Mouse (Mus musculus) layer of hippocampus, adult 11-12 months (tissue): ENCODE data around the gene Atp1a3.

ENCODE experiments used
- DNase-seq: peaks from one replicate; pipeline ENCODE4 v3.0.0; 2022; ENCODE audit warnings: low spot score

The Atp1a3 gene

DNA sequence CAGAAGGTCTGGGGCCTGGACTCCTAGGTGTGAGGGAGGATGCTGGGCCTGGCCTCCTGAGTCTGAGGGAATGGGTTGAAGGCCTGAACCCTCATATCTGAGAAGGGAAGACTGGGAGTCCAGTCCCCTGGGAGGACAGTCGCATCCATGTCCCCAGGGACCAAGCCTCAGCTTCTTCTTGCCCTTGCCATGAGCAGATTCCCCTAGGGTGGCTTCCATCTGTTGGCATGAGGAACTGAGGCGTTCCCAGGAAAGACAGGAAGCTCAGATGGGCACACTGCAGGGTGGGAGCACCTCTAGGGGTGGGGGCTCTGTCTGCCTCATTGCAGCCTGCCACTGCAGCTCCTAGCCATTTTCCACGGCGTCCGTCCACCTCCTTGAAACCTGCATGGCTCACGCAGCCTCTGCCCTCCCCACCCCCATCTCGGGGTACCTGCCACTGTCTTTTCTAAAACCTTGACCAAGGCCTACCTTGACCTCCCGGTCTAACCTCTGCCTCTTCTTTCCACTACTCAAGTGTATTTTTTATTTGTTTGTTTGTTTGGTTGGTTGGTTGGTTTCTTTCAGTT is 1.9 kb downstream of the Atp1a3 start:
- DNase-seq: no peak

DNA sequence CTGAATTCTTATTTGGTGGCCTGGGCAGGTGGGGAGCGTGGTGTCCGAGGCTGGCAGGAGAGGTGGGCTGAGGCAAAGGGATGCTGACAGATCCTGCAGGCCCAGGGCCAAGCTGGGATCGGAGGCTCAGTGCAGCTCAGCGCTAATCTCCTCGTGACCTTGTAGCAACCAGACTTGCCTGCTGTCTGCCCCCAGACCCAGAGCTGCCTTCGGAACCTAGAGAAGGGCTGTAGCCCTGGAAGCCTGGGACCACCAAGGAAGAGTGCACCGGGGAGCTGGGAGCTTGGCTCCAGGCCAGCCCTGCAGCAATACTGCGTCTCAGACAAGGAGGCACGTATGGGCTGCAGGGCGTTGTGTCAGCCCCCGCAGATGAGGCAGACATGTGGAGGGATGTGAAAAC is 2.5 kb downstream of the Atp1a3 start:
- DNase-seq: no peak

DNA sequence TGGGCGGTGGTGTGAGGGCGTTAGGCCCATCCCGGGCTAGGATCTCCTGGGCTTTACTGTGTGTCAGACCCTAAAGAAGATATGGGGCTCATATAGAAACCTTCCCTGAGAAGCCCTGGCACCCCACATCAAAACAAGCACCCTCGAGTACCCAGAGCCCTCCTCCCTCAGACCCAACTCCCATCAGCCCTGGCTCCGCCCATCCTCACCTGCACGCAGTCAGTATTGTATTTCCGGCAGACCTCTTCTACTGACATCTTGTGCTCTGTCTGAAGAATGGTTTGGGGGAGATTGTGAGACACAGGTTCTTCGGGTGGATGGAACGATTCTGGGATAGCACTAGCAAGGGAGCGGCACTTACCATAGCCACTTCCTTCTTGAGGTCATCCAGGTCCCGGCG is 5.0 kb downstream of the Atp1a3 start:
- DNase-seq: no peak

DNA sequence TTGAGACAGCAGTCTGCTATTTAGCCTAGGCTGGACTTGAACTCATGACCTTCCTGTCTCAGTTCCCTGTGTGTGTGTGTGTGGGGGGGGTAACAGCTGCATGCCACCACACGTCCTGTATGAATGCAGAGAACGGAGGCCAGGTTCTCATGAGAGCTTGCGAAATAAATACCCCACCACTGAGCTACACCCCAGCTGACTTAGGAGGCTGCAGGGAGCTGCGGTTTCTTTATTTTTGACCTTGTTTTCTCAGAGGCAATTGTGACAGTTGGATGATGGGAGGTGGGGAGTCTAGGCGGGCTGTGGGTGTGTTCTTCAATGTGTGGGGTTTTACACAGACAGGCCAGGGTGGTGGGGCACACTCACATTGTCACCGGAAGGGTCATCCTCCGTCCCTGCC is 5.5 kb downstream of the Atp1a3 start:
- no peak for DNase-seq

DNA sequence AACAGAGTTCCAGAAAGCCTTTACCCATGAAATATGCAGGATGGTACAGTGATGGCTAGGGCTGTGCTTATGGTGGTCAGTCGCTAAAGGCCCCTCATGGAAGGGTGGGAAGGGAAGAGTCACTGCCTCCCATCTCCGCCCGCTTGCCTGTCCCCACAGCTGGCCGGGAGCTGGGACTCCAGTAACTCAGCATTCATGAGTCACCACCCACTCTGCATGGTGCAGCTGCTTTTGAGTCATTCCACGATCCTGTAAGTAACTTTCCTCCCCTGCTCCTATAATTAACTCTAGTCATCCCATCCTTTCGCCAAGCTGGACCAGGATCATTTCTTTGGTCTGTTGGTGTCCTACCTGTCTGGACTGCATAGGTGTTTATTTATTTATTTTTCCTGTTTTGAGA is 12.7 kb downstream of the Atp1a3 start:
- DNase-seq: no peak

DNA sequence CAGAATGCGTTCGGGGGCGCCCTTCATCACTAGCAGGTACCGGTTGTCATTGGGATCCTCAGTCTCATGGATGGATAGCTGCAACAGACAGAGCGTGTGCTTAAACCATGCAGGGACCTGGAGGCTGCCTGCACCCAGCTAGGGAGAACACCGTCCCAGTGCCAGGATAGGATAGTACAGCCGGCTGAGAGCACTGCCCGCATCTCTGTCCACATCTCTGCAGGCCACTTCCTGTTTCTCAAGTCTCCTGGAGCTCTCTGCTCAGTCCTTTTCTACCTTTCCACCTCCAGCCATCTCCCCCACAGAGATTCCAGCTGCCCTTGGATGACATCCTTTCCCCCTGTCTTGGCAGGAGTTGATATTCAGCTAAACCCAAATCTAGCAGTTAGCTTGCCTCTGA is 15.3 kb downstream of the Atp1a3 start:
- DNase-seq: no peak

DNA sequence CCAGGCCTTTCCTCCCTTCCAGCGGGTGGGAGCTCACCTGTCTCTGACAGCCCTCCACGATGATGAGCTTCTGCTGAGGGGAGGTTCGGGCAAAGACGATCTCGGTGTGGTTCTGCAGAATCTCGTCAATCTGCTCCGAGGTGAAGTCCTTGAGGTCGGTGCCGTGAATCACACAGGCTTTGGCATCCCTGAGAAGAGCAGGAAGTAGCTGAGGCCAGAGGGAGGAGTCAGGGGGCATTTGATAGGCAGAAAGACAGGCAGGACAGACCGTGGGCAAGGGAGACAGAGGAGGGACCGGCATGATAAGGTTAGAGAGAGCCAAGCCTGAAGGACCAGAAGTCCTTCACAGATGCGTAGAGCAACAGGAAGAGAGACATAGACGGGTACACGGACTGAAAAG is 17.8 kb downstream of the Atp1a3 start:
- DNase-seq: no peak

DNA sequence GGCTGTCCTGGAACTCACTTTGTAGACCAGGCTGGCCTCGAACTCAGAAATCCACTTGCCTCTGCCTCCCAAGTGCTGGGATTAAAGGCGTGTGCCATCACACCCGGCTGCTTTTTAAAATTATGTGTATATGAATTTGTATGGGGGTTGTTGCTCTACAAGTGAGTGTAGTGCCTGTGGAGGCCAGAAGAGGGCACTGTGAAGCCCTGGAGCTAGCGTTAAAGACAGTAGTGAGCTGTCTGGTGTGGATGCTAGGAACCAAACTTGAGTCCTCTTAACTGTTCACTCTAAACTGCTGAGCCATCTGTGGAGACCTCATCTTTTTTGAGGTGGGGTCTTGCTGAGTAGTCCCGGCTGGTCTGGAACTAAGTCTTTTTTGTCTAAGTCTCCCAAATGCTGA is 20.0 kb downstream of the Atp1a3 start:
- no peak for DNase-seq

DNA sequence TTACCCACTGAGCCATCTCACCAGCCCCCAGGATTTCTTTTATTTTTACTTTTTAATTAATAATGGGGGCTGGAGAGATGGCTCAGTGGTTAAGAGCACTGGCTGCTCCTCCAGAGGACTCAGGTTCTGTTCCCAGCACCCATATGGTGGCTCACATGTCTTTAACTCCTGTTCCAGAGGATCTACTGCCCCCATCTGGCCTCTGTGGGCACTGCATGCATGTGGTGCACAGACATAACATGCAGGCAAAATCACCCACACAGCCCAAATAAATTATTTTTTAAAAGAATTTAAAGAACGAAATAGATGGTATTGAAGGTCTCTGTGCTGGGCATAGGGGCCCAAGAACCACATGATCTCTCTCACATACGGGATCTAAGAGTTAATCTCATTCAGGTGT is 21.5 kb downstream of the Atp1a3 start:
- no peak for DNase-seq

DNA sequence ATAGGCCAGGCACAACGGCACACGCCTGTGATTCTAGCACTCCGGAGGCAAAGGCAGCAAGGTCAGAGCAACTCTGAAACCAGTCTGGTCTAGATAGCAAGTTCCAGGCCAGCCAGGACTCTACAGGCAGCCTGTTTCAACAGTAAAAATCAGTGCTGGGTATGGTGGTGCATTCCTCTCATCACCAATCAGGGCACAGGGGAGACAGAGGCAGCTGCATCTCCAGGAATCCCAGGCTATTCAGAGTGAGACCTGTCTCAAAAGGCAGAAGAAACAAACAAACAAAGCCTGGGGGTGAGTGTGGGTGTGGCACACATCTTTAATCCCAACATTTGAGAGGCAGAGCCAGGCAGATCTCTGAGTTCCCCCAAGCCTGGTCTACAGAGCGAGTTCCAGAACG is 22.4 kb downstream of the Atp1a3 start:
- DNase-seq: no peak

DNA sequence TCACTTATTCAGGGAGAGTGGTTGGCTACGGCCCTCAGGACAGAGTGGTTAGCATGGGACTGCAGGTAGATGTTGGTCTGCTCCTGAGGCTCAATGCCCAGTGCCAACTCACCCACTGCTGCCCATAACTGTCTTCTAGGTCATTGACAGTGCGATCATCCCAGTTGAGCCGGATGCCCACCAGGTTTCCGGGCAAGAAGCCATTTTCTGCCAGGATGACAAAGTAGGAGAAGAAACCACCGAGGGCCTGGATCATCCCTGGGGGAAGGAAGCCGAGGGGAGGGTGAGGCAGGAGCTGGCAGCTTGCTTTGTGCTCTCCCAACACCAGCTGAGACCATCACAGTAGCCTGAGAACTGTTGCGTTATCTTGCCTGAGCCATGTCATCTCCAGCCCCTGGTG is 25.3 kb downstream of the Atp1a3 start:
- DNase-seq: no peak

DNA sequence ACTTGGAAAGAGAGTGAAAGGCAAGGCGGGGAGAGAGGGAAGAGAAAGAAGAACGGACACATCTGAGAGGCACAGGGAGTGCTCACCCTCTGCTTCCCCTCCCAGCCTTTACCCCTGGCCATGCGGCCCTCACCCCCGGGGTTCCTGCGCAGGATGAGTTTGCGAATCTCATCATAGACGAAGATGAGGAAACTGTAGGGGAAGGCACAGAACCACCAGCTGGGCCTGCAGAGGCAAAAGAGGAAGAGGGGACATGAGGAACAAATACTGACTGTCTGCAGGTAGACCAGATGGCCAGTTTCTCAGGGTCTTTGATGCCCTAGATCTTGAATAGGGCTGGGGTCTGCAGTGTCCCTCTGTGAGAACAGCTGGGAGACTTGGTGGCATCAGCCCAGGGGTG is 27.0 kb downstream of the Atp1a3 start:
- no peak for DNase-seq

DNA sequence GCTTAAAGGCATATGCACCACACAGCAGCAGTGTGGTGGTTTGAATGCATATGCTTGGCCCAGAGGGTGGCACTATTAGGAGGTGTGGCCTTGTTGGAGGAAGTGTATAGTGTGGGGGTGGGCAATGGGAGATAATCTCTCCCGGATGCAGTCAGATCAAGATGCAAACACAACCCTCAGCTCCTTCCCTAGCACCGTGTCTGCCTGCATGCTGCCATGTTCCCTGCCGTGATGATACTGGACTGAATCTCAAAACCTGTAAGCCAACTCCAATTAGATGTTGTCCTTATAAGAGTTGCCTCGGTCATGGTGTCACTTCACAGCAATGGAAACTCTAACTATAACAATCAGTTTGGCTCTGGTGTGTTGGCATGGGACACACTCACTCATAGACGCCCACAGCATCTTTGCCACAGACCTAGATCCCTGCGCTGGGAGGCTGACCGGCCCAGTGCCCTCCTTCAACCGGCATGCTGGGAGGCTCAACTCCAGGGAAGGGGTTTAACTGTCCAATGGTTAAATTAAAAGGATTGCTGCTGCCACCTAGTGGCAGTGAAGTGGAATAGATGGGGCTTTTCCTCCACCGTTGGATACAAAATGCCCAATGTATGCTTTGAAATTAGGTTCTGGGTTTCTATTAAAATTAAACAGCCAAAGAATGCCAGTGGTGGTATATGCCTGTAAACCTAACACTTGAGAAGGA is 30.7 kb downstream of the Atp1a3 start:
- no peak for DNase-seq

DNA sequence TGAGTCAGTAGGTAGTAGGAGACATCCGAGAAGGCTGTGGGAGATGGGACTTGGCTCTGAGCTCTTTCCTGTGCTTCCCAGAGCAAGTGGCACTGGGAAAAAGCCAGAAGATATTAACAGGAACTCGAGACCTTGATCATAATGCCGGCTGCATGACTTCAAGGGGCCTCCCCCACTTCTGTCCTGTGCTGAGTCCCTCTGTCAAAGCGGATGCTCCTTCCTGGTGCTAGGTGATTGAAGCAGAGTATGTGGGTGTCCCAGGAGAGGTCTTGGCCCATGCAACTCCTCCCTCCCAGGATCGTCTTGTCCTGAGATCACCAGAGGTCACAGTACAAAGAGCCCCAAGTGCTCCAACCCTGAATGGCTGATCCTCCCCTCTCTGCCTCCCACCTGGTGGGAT is 31.9 kb downstream of the Atp1a3 start:
- DNase-seq: no peak

DNA sequence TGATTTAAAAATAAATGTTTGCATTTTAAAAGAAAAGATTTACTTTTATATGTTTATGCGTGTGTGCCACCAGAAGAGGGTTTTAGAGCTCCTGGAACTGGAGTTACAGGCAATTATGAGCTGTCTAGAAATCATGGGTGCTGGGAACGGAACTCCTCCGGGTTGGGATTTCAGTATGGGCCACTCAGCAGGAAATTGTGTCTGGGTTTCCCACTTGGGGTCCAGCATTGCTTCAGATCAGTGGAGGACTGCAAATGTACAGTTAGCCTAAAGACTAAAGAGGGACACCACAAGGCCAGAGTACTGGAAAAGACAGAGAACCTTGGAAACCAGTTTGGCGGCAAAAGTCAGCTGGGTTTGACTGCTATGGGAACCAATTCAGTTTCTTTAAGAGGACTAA is 32.5 kb downstream of the Atp1a3 start:
- no peak for DNase-seq

DNA sequence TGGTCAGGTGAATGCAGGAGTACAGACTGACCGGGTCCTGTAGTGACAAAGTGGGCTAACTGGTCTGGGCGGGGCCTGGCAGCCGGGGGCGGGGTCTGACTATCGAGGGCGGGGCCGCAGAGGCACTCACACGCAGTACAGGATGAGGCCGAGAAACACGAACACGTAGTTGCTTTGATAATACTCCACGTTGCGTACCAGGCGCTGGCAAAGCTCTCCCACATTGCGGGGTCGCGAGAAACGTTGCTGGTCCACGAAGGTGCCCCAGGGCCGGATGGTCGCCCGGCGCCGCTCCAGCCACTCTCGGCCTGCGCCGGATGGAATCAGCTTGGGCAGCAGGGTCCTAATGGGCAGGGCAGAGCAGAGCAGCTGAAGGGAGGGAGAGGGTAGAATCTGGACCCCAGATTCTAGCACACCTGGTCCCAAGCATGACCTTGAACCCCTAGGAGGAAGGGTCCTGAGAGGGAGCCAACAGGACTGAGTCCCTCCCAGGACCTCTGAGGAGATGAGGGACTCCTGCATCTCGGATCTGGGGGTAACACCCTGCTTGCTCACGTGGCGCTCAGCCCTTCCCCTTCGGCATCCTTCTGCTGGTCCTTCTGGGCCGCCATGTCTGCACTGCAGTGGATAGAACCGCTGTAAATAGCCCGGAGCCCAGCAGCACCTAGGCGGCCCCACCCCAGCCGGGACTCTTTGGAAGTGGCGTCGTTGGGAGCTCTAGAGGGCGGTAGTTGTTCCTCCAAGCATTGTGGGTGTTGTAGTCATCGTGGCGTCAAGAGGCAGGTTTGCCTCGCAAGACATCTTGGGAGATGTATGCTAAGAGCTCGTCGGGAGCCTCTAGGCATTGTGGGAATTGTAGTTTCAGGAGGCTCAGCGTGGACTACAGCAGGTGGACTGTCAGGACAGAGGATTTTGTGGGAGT is 33.5 kb downstream of the Atp1a3 start, which contains the start of gene Rabac1:
Gene Rabac1 (minus strand): TSS at position 783 of the 922 bp plus-strand sequence.
- peak; percentile 95 for DNase-seq

DNA sequence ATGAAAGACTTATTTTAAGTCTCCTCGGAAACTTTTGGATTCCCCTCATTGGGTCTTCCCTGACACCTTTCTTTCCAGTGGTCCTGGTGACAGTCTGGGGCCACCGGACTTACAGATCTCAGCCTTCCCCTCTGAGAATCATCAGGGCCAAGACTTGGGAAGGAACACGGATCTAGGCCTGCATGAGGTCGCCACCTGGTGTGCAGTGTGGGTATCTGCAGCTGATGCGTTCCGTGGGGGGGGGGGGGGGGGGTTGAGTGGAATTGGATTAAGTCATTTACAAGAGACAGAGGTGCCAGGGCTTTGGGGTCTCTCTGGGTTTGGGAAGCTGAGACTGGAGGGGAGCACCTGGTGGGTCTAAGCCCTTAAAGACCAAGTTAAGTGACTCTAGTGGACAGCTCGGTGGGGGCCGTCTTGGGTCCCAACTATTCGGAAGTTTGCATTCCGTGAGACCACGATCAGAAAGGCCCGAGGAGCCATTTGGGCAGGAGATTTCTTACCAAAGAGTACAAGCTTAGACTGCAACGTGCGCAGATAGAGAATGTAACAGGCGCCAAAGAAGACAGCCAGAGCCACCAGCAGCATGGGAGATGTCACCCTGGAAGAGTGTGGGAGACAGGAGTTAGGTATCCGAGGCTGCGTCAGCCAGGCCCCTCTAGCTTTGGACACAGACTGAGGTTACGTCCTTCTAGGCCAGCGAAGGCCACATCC is 34.3 kb downstream of the Atp1a3 start:
- DNase-seq: no peak

DNA sequence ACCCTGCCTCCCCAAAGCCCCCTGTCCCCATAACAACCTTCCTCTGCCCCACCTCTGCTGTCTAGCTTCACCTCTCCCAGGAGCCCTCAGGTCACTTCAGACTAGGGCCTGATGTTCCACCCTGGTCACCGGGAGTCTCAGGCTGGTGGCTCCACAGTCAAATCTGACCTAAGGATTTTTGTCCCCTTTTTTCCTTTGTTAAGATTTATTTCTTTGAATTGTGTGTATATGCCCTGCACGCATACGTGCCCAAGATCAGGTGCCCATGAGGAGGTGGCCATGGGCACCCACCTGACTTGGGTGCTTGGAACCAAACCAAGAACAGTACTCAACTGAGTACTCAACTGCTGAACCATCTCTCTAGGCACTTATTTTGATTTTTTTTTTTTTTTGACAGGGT is 35.4 kb downstream of the Atp1a3 start:
- DNase-seq: no peak

DNA sequence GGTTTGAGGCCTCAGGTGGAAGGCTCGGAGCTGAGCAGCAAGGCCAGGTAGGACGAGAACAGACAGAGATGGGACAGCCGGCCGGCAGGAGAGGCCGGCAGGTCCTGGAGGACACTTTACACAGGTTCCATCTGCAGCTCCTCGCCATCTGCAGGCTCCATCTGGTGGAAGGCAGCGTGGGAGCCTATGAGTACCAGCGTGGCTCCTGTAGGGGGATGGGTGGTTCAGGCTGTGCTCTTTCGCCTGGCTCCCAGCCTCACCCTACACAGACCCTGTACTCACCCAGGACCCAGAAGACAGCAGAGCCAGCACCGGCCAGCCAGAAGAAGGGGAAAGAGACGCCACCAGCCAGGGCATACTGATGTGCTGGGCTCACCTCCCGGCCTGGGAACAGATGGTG is 36.0 kb downstream of the Atp1a3 start:
- peak; percentile 68 for DNase-seq

DNA sequence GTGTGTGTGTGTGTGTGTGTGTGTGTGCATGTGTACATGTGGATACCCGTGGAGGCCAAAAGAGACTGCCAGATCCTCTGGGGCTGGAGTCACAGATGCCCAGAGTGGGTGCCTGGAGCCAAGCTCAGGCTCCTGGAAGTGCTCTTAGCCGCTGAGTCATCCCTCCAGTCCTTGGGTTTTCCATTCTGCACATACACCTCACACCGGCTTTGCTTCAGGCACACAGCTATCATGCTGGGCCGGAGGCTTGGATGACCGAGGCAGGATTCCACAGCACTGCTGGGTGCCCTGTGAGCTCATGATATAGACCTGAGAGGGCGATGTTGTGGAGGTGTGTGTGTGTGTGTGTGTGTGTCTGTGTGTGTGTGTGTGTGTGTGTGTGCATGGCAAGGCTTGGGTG is 37.3 kb downstream of the Atp1a3 start:
- no peak for DNase-seq

DNA sequence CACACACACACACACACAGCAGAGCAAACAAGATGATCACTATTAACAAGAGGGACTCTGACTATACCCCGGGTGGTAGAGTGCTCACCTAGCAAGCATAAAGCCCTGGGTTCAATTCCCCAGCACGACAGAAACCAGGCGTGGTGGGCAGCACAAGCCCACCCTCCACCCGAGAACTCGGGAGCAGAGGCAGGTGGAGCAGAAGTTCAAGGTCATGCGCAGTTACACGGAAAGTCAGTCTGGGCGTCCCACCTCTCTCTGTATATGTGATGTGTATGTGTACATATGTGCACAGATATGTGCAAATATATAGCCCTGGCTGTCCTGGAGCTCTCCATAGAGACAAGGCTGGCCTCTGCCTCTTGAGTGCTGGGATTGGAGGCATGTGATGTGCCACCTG is 37.8 kb downstream of the Atp1a3 start:
- DNase-seq: no peak

DNA sequence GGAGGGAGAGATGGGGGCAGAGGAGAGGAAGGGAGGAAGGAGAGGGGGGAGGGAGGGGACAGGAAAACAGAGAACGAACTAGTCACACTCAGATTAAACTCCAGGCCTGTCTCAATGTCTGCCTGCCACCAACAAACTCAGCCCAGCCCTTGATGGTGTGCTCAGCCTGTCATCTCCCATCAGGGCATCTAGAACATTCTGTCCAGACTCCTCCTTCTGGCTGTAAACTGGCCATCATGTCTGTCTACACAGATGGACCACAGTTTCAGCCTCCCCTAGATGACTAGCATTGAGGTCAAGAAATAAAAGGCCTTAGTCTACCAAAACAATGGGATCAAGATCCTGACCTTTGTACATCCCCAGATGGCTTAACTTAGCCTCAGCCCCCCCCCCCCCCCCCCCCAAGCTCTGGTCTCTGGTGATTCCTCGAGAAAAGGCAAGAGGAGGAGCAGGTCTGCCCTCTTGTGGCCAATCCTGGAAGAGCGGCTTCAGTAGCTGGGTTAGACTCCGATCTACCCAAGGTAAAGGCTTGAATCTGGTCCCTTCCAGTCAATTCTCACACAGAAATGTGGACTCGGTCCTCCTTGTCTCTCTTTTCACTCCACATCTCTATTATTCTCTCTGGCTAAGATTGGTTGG is 40.7 kb downstream of the Atp1a3 start:
- peak; percentile 89 for DNase-seq
